Mouse (Mus musculus): ENCODE measurements at regions not wholly inside any gene's neighbourhood (a gene's known extent, or its start where the extent isn't known, plus 50 kb on each side); places are given as distances from the start of the nearest gene placed in this dataset.

GRCm38 (mm10) chr16:49278478-49278877 is 221.2 kb downstream of the Myh15 start:
- ATAC-seq (ENCODE audit: insufficient number of reproducible peaks, low FRiP score, low TSS enrichment, low read depth), result no peak
- Histone ChIP-seq H3K27me3 (no peaks in the 10 kb centered on the region; the same call in 1 of the 2 replicates), H3K9ac (no peak overlapping the region), H3K9me3 (no peaks in the 10 kb centered on the region), H3K4me1 (no peaks in the 10 kb centered on the region), H3K4me3 (no peak overlapping the region), H3K4me2 (no peak overlapping the region), H3K27ac (no peak overlapping the region), H3K36me3 (no peaks in the 10 kb centered on the region)
- WGBS, result 3% methylated on average over 2 of the region's 2 CpGs

DNA sequence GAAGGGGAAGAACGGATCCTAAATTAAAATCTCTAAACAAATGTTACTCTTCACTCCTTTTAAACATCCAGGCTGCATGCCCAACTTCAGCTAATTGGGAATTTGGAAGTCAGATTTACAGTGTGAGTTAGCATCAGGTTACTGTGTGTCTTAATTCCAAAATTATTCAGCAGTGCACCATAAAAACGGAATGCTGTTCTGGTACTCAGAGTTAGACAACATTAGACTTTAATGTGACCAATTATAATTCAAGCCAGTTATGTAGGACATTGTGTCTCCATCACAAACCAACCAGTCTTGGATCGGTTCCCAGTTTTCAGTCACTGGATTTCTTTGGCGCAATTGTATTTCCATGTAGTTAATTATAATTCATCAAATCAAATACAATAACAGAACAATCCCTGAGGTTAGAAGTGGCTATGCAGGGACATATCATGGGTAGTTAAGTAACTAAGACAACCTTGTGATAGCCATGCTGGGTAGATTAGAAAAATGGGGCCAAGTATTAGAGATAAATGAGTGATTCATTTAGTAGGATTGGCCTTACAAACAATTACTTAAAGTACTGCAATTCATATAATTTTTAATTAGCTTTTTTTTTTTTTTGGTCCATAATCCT is 230.9 kb downstream of the Myh15 start:
- no peaks in the 10 kb centered on the region for H3K36me3 ChIP-seq
- 29% methylated on average over 4 of the region's 4 CpGs for WGBS
- H3K9ac ChIP-seq, result no peak overlapping the region
- ATAC-seq (ENCODE audit: insufficient number of reproducible peaks, low FRiP score, low TSS enrichment, low read depth), result no peak
- no peaks in the 10 kb centered on the region for H3K9me3 ChIP-seq
- no peaks in the 10 kb centered on the region for H3K27me3 ChIP-seq
- H3K4me2 ChIP-seq, result no peak overlapping the region
- no peak overlapping the region for H3K27ac ChIP-seq
- peaks cover 11% of the 10 kb centered on the region; the same call in 1 of the 2 replicates for H3K4me1 ChIP-seq
- no peak overlapping the region for H3K4me3 ChIP-seq

GRCm38 (mm10) chr16:49289200-49290079 is 232.2 kb downstream of the Myh15 start:
- Histone ChIP-seq H3K27me3 (no peaks in the 10 kb centered on the region), H3K9ac (no peak overlapping the region), H3K4me1 (peaks cover 11% of the 10 kb centered on the region; the same call in 1 of the 2 replicates), H3K27ac (peak overlapping the region; percentile 59), H3K9me3 (no peaks in the 10 kb centered on the region), H3K4me2 (no peak overlapping the region), H3K4me3 (no peak overlapping the region), H3K36me3 (no peaks in the 10 kb centered on the region)
- peak; percentile 89 for ATAC-seq (ENCODE audit: insufficient number of reproducible peaks, low FRiP score, low TSS enrichment, low read depth)
- 35% methylated on average over 10 of the region's 10 CpGs for WGBS

- no peak overlapping the region for H3K4me2 ChIP-seq
- H3K27ac ChIP-seq, result no peak overlapping the region
- H3K9me3 ChIP-seq, result no peaks in the 10 kb centered on the region
- WGBS, result 75% methylated on average over 6 of the region's 6 CpGs
- no peak overlapping the region for H3K4me3 ChIP-seq
- H3K4me1 ChIP-seq, result no peaks in the 10 kb centered on the region
- H3K36me3 ChIP-seq, result no peaks in the 10 kb centered on the region
- no peak for ATAC-seq (ENCODE audit: insufficient number of reproducible peaks, low FRiP score, low TSS enrichment, low read depth)
- no peak overlapping the region for H3K9ac ChIP-seq
- H3K27me3 ChIP-seq, result no peaks in the 10 kb centered on the region
Observed at GRCm38 (mm10) chr16:49303612-49304307, 246.5 kb downstream of the Myh15 start.

DNA sequence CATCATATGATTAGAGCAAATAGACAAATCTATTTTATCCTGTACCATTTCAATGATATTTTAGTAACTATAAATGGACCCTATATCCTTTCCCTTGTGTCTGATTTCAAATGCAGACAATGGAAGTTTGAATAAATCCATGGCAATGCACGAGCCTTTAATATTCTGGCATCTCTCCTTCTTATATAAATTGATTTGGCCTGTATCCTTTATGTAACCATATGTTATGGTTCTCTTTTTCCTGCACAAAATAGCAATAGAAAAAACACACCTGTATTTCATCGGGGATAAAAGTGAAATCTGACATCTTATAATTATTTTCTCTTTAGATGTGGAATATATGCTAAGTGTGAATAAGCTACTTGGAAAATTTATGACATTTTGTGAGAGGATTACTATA is 247.1 kb downstream of the Myh15 start:
- Histone ChIP-seq H3K27ac (no peak overlapping the region), H3K4me2 (no peak overlapping the region), H3K4me3 (no peak overlapping the region), H3K9ac (no peak overlapping the region), H3K4me1 (no peaks in the 10 kb centered on the region), H3K9me3 (no peaks in the 10 kb centered on the region), H3K36me3 (no peaks in the 10 kb centered on the region), H3K27me3 (no peaks in the 10 kb centered on the region)
- no peak for ATAC-seq (ENCODE audit: insufficient number of reproducible peaks, low FRiP score, low TSS enrichment, low read depth)
- WGBS, result 46% methylated on average over 2 of the region's 2 CpGs

GRCm38 (mm10) chr16:49317061-49317460 is 259.8 kb downstream of the Myh15 start:
- Histone ChIP-seq H3K4me2 (no peak overlapping the region), H3K36me3 (no peaks in the 10 kb centered on the region), H3K4me1 (no peaks in the 10 kb centered on the region), H3K9me3 (no peaks in the 10 kb centered on the region), H3K4me3 (no peak overlapping the region), H3K27ac (no peak overlapping the region), H3K27me3 (no peaks in the 10 kb centered on the region), H3K9ac (no peak overlapping the region)
- WGBS, result 68% methylated on average over 2 of the region's 2 CpGs
- ATAC-seq (ENCODE audit: insufficient number of reproducible peaks, low FRiP score, low TSS enrichment, low read depth), result no peak

- WGBS, result 57% methylated on average over 4 of the region's 4 CpGs
- no peak overlapping the region for H3K27ac ChIP-seq
- H3K4me2 ChIP-seq, result no peak overlapping the region
- H3K4me3 ChIP-seq, result no peak overlapping the region
- no peaks in the 10 kb centered on the region for H3K36me3 ChIP-seq
- H3K9me3 ChIP-seq, result no peaks in the 10 kb centered on the region
- no peaks in the 10 kb centered on the region for H3K4me1 ChIP-seq
- H3K9ac ChIP-seq, result no peak overlapping the region
- no peaks in the 10 kb centered on the region for H3K27me3 ChIP-seq
- ATAC-seq (ENCODE audit: insufficient number of reproducible peaks, low FRiP score, low TSS enrichment, low read depth), result no peak
Observed at GRCm38 (mm10) chr16:49319047-49319678, 261.9 kb downstream of the Myh15 start.

- 67% methylated on average over 5 of the region's 5 CpGs for WGBS
- Histone ChIP-seq H3K4me3 (no peak overlapping the region), H3K27ac (no peak overlapping the region), H3K27me3 (no peaks in the 10 kb centered on the region), H3K36me3 (no peaks in the 10 kb centered on the region), H3K9ac (no peak overlapping the region), H3K9me3 (no peaks in the 10 kb centered on the region), H3K4me2 (no peak overlapping the region), H3K4me1 (no peaks in the 10 kb centered on the region)
- ATAC-seq (ENCODE audit: insufficient number of reproducible peaks, low FRiP score, low TSS enrichment, low read depth), result no peak
Observed at GRCm38 (mm10) chr16:49319774-49320173, 262.5 kb downstream of the Myh15 start.

DNA sequence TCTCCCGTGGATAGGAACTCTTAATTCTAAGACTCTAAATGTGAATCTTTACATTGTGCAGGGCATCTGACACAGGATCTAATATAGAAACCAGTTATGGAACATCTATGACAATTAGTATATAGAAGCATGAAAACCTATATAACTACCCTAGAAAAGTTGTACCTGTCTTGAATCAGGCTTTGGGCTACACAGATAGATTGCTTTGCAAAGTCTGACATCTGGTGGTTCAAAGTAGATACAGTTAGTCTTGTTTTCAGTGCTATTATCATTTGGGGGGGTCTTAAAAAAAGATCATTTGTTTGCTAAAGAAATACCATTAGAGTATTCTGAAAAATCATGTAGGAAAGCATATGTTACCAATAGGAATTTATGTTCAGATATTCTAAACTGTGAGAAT is 264.7 kb downstream of the Myh15 start:
- Histone ChIP-seq H3K4me3 (no peak overlapping the region), H3K9ac (no peak overlapping the region), H3K27me3 (no peaks in the 10 kb centered on the region), H3K9me3 (no peaks in the 10 kb centered on the region), H3K4me1 (no peaks in the 10 kb centered on the region), H3K27ac (no peak overlapping the region), H3K4me2 (no peak overlapping the region), H3K36me3 (no peaks in the 10 kb centered on the region)
- ATAC-seq (ENCODE audit: insufficient number of reproducible peaks, low FRiP score, low TSS enrichment, low read depth), result no peak
- 78% methylated on average over 1 of the region's 1 CpGs for WGBS

DNA sequence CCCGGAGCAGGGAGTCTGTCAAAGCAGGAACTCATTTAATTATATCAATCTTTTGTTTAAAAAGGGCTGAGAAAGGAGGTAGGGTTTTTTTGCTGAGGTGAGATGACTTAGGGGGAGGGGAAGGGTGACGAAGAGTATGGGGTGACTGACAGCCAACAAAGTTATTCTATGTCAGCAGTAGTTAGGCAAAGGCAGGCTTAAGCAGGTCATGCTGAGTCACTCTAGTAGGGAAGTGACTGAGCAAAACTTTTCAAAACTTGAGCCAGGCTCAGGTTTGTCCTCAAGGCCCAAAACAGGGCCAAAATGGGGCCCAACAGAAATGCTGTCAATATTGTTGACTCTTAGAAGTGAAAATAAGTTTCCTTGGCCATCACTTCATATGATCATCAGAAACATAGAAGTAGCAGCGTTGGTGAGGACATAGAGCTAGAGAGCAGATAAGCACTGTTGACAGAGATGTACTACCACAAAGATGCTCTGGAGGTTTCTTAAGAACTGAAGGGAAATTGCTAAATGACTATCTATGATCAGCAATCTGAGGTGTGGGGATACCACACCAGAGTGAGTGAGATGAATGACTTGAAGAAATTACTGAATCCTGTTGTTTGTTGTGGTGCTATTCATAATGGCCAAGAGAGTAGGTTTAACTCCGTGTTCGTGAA is 273.6 kb downstream of the Myh15 start:
- no peaks in the 10 kb centered on the region for H3K36me3 ChIP-seq
- H3K27me3 ChIP-seq, result no peaks in the 10 kb centered on the region
- no peak overlapping the region for H3K9ac ChIP-seq
- no peak overlapping the region for H3K27ac ChIP-seq
- H3K4me3 ChIP-seq, result no peak overlapping the region
- H3K4me1 ChIP-seq, result no peaks in the 10 kb centered on the region; the same call in 1 of the 2 replicates
- no peaks in the 10 kb centered on the region for H3K9me3 ChIP-seq
- H3K4me2 ChIP-seq, result no peak overlapping the region
- ATAC-seq (ENCODE audit: insufficient number of reproducible peaks, low FRiP score, low TSS enrichment, low read depth), result no peak
- 82% methylated on average over 5 of the region's 5 CpGs for WGBS

DNA sequence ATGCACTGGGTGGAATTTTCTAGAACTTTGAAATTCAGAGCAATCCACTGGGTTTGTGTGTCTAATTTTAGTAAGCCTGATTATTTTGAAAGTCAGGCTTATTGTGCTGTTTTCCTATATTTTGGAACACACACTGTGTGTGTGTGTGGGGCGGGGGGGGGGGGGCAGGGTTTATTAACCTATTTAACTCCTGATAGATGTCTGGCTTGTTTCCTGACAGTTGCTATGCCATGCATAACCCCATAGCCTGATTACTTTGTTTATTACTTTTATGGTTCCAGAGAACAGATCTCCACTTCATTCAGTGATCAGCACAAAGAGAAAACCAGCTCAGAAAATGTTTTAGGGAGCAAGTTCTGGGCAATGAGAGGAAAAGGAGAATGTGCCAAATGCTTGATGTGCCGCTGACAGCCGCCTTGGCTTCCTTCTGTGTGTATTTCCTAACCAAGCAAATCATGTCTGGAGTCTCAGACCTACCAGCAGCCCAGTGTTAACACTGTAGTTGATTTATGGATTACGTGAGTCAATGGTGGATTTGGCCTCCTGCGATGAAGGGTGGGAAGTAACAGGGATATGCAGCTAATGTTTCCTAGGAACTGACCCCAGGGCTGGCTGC is 274.9 kb downstream of the Myh15 start:
- ATAC-seq (ENCODE audit: insufficient number of reproducible peaks, low FRiP score, low TSS enrichment, low read depth), result no peak
- no peaks in the 10 kb centered on the region; the same call in 1 of the 2 replicates for H3K4me1 ChIP-seq
- 55% methylated on average over 4 of the region's 5 CpGs for WGBS
- no peak overlapping the region for H3K4me2 ChIP-seq
- no peaks in the 10 kb centered on the region for H3K27me3 ChIP-seq
- no peaks in the 10 kb centered on the region for H3K36me3 ChIP-seq
- H3K27ac ChIP-seq, result no peak overlapping the region
- no peak overlapping the region for H3K4me3 ChIP-seq
- no peaks in the 10 kb centered on the region for H3K9me3 ChIP-seq
- H3K9ac ChIP-seq, result no peak overlapping the region
